Mouse (Mus musculus) forebrain, postnatal 0 days (tissue): ENCODE results near the gene Rpp25. TPM values are rescaled to one million over a fixed set of nuclear protein-coding genes. Genes with fewer than 3 reads are reported as not detected.
A peak's percentile ranks its signal among the peaks of the same experiment; 100 is the strongest.

Source experiments
- ATAC-seq: fragments of 200-750 bp; cut with Nextera tagmentation; 2 replicates; pipeline ENCODE4 v1.8.0; 2017; ENCODE audit warnings: mild to moderate bottlenecking, moderate library complexity
- DNase-seq: peaks from one replicate; pipeline ENCODE4 v3.0.0-alpha.2; 2015
- H3K27ac ChIP-seq: fragments of 300-500 bp; sonication (generic); 2 replicates; pipeline ENCODE4 v1.5.1; 2014; ENCODE audit warnings: low read depth, mild to moderate bottlenecking, antibody characterized with exemption, low read length, moderate library complexity, mixed read lengths
- H3K27me3 ChIP-seq: fragments of 300-500 bp; sonication (generic); 2 replicates; pipeline ENCODE4 v1.6.1; 2014; ENCODE audit warnings: mild to moderate bottlenecking, low read length, mixed read lengths; ENCODE audit not compliant: insufficient read depth
- H3K36me3 ChIP-seq: fragments of 300-500 bp; sonication (generic); 2 replicates; pipeline ENCODE4 v1.6.1; 2014; ENCODE audit warnings: mild to moderate bottlenecking, moderate library complexity; ENCODE audit not compliant: insufficient read depth
- H3K4me1 ChIP-seq: fragments of 300-500 bp; sonication (generic); 2 replicates; pipeline ENCODE4 v1.6.1; 2014; ENCODE audit warnings: antibody characterized with exemption; ENCODE audit not compliant: insufficient read depth
- H3K4me2 ChIP-seq: fragments of 300-500 bp; sonication (generic); 2 replicates; pipeline ENCODE4 v1.6.1; 2014; ENCODE audit warnings: low read depth, mild to moderate bottlenecking, moderate library complexity
- H3K4me3 ChIP-seq: fragments of 300-500 bp; sonication (generic); 2 replicates; pipeline ENCODE4 v1.5.1; 2014; ENCODE audit warnings: low read depth, low read length, mixed read lengths
- H3K9ac ChIP-seq: fragments of 300-500 bp; sonication (generic); 2 replicates; pipeline ENCODE4 v1.6.1; 2014; ENCODE audit warnings: mild to moderate bottlenecking
- H3K9me3 ChIP-seq: fragments of 300-500 bp; sonication (generic); 2 replicates; pipeline ENCODE4 v1.6.1; 2016; ENCODE audit warnings: low read length
- CTCF ChIP-seq: sonication (generic); IDR thresholded peaks from 2 replicates; pipeline ENCODE4 v1.5.1; 2016; ENCODE audit warnings: antibody characterized with exemption, control low read depth, low read depth
- WGBS: fragments of 180-500 bp; shearing (Covaris S2); extraction: QIAGEN DNeasy Blood & Tissue Kit; methylation state at CpG from one replicate; pipeline ENCODE4 v1.1.7; 2014; 5-methylcytosine and 5-hydroxymethylcytosine counted together
- polyA plus RNA-seq: library from polyadenylated mRNA; unstranded; fragments of >200 nt; fragmentation: Nextera tagmentation; extraction: Ambion mirVana; gene quantifications from 2 replicates; pipeline ENCODE4 v1.2.1, GENCODE M21; 2015
- total RNA-seq: library from RNA; depleted of rRNA; stranded (reverse); fragments of >200 nt; gene quantifications from 2 replicates; pipeline ENCODE4 v1.2.3, GENCODE M21; 2014

Gene Rpp25
- total and polyA plus RNA-seq, 2 experiments from 2014 or later = 24.7 to 40.9 TPM

DNA sequence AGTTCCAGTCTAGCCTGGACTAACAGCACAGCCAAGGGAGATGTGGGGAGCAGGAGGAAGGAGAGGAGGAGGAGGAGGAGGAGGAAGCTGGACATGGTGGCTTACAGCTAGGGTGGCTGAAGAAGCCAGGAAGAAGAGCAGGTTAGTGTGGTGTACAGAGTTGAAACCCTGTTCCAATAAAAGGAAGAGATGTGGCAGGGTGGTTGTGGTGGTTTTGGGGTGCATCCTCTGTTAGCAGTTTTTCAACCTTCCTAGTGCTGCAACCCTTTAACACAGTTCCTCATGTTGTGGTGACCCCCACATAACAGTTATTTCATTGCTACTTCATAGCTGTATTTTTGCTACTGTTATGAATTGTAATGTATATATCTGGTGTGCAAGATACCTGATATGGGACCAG lies 20.6 kb downstream of the Rpp25 start:
- DNase-seq = no peak
- Histone ChIP-seq H3K27me3 (no peaks in the 10 kb centered on the region), H3K9me3 (no peaks in the 10 kb centered on the region), H3K27ac (no peak overlapping the region), H3K4me3 (no peak overlapping the region), H3K9ac (no peak overlapping the region), H3K4me2 (no peak overlapping the region), H3K36me3 (peaks cover 3% of the 10 kb centered on the region; the same call in 1 of the 2 replicates), H3K4me1 (peaks cover 20% of the 10 kb centered on the region; the same call in 1 of the 2 replicates)
- no peak for ATAC-seq
- no peak for TF ChIP-seq CTCF

DNA sequence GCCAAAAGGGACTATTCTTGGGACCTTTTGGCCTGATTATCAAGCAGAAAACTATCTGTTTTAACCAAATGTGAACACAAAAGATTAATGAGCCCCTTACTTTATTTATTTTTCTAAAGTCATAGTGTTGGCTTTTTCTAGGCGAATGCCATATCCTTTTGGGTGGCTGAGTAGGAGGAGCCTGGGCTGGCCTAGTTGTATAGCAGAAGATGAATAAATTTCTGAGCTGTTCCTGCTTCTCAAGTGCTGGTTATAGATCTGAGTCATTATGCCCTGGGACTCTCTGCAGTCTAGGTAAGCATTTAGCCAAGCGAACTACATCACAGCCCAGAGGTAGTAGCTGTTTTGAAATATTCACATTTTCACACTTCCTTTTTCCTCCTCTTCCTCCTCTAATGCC lies 21.7 kb downstream of the Rpp25 start:
- Histone ChIP-seq H3K4me1 (peaks cover 20% of the 10 kb centered on the region; the same call in 1 of the 2 replicates), H3K27me3 (no peaks in the 10 kb centered on the region), H3K9ac (no peak overlapping the region), H3K4me2 (no peak overlapping the region), H3K9me3 (no peaks in the 10 kb centered on the region), H3K36me3 (peaks cover 3% of the 10 kb centered on the region; the same call in 1 of the 2 replicates), H3K4me3 (no peak overlapping the region), H3K27ac (no peak overlapping the region)
- ATAC-seq (no peak), DNase-seq (no peak)
- 80% methylated on average over 2 of the region's 2 CpGs for WGBS
- TF ChIP-seq CTCF = no peak

DNA sequence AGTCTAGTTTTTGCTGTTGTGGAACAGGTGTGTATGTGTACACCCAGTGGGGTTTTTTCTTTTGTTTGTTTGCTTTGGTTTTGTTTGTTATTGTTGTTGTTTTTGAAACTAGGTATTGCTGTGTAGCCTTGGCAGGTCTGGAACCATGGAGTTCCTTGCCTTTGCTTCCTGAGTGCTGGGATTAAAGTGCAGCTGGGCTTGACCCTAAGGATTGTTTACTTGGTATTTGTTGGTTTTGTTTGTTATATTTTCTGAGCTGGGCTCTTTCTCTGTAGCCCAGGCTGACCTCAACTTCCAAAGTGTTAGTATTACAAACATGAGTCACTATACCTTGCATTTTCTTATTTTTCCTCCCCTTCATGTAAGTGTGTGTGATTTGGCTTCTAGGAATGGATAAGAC lies 22.6 kb downstream of the Rpp25 start:
- Histone ChIP-seq H3K4me3 (no peak overlapping the region), H3K9me3 (no peaks in the 10 kb centered on the region), H3K4me1 (peaks cover 20% of the 10 kb centered on the region; the same call in 1 of the 2 replicates), H3K4me2 (no peak overlapping the region), H3K27me3 (no peaks in the 10 kb centered on the region), H3K36me3 (peaks cover 9% of the 10 kb centered on the region), H3K9ac (no peak overlapping the region), H3K27ac (no peak overlapping the region)
- DNase-seq (no peak), ATAC-seq (no peak)
- TF ChIP-seq CTCF = no peak

DNA sequence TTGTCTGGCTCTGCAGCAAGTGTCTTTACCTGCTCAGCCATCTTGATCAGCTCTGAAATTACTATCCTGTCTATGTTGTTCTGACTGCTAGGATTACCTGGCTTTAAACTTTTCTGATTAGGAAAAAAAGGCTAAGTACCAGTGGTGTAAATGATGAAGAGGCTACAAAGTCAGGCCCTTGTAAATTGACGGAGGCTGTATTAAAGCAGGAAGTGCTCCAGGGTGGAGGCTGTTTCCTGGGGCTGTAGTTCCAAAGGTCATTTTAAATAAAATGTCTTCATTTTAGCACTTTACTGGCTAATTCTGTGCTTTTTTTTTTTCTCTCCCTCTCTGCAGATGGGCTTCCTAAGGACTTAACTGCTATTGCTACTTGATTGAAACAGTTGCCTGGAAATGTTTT lies 28.1 kb downstream of the Rpp25 start:
- H3K36me3 ChIP-seq = peaks cover 40% of the 10 kb centered on the region

DNA sequence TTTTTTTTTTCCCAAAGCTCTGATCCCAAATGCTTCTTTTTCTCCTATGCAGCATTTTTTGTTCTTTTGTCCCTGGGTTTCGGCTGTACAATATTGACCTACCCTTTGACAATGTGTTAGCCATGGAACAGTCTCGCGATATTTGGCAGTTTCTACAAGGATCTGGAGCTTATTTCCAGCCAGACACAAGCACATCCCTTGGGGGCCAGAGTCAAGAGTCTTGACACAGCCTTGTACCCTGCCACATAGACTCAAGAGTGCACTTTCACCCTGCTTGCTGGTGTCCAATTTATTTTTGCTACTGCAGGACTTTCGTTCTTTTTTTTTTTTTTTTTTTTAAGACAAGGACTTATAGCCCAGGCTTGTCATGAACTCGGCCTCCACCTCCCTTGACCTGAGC lies 32.5 kb downstream of the Rpp25 start:
- H3K4me3 ChIP-seq = peak overlapping the region; percentile 84; the same call in 1 of the 2 replicates
- no peak for TF ChIP-seq CTCF

More for the DNA sequence above, 28.1 kb downstream of the Rpp25 start:
- Histone ChIP-seq H3K4me1 (peaks cover 5% of the 10 kb centered on the region; the same call in 1 of the 2 replicates), H3K4me2 (no peak overlapping the region), H3K9me3 (no peaks in the 10 kb centered on the region), H3K27me3 (no peaks in the 10 kb centered on the region), H3K9ac (no peak overlapping the region), H3K4me3 (no peak overlapping the region), H3K27ac (no peak overlapping the region)
- ATAC-seq = no peak
- 87% methylated on average over 1 of the region's 1 CpGs for WGBS
- TF ChIP-seq CTCF = no peak
- DNase-seq = no peak

DNA sequence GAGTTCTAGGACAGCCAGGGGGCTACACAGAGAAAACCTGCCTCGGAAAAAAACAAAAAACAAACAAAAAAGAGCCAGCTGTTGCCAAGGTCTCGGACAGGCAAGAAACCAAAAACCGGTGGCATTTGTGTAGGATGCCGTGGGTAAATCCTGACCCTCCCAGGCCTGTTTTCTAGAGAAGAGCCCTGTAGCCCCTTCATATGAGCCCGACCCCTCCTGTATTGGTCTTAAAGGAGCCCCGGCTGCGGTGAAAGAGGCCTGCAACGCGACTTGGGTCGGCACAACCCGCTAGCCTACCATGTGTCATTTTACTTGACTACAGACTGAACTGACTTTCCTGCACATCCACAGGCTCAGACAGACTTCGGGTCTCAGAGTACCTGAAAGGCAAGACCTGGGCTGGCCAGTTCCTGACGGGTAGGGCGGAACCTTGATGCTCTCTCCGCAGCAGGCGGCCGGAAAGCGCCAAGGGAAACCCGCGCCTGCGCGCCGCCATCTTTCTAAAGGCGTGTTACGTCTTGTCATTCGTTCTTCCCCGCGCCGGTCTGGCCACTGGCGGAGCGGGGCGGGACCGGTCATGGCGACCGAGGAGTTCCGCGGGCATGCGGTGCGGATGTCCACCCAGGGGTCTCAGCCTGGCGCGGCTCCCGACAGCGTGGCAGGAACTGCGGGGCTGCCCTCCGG lies 33.4 kb downstream of the Rpp25 start, which contains the start of gene Fam219b:
Fam219b (plus strand) TSS at position 485 of the 684 bp plus-strand sequence.
- H3K4me1 ChIP-seq = peaks cover 9% of the 10 kb centered on the region
- H3K36me3 ChIP-seq = peaks cover 45% of the 10 kb centered on the region
- ATAC-seq = peak; percentile 95
- peak within 1 kb of the TSS; percentile 84 for H3K9ac ChIP-seq
- peak within 1 kb of the TSS; percentile 91 for H3K27ac ChIP-seq
- 1% methylated on average over 44 of the region's 45 CpGs for WGBS
- DNase-seq = peak; percentile 93
- no peaks in the 10 kb centered on the region for H3K9me3 ChIP-seq
- TF ChIP-seq CTCF = no peak
- H3K4me2 ChIP-seq = peak within 1 kb of the TSS; percentile 70
- H3K4me3 ChIP-seq = peak within 1 kb of the TSS; percentile 84
- no peaks in the 10 kb centered on the region for H3K27me3 ChIP-seq

More for the DNA sequence above, 32.5 kb downstream of the Rpp25 start:
- H3K4me1 ChIP-seq = peaks cover 9% of the 10 kb centered on the region
- H3K27ac ChIP-seq = no peak overlapping the region
- WGBS = 90% methylated on average over 5 of the region's 5 CpGs
- no peak for DNase-seq
- no peaks in the 10 kb centered on the region for H3K27me3 ChIP-seq
- H3K9ac ChIP-seq = no peak overlapping the region
- peaks cover 49% of the 10 kb centered on the region for H3K36me3 ChIP-seq
- no peak for ATAC-seq
- H3K4me2 ChIP-seq = peak overlapping the region; percentile 70
- no peaks in the 10 kb centered on the region for H3K9me3 ChIP-seq

DNA sequence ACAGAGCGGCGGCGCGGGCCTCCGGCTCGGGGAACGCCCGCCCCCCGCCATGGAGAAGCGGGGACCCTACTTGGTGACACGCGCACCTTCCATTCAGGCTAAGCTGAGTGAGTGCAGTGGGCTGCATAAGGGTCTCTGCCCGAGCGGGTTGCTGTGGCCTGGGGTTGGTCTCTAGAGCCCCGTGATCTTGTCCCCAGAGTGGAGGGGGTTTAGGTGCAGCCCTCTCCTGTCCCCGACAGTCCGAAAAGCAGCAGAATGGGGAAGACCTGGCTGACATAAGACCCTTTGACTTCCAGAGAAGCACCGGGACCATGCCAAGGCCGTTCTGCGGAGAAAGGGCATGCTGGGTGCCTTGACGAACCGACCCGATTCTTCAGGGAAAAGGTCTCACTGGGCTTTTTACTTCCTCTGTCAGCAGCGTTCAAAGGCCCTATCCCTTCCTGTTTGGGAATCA lies 33.9 kb downstream of the Rpp25 start:
- H3K36me3 ChIP-seq = peaks cover 45% of the 10 kb centered on the region
- no peaks in the 10 kb centered on the region for H3K9me3 ChIP-seq
- H3K9ac ChIP-seq = peak overlapping the region; percentile 84
- no peak for TF ChIP-seq CTCF
- no peaks in the 10 kb centered on the region for H3K27me3 ChIP-seq
- H3K4me1 ChIP-seq = peaks cover 9% of the 10 kb centered on the region
- H3K4me2 ChIP-seq = peak overlapping the region; percentile 70
- peak overlapping the region; percentile 91 for H3K27ac ChIP-seq
- ATAC-seq (peak; percentile 76), DNase-seq (peak; percentile 56)
- 1% methylated on average over 23 of the region's 24 CpGs for WGBS
- peak overlapping the region; percentile 84 for H3K4me3 ChIP-seq
